Comparison of ENCODE assay signal across 33 mouse cellular contexts in the genomic region with DNA sequence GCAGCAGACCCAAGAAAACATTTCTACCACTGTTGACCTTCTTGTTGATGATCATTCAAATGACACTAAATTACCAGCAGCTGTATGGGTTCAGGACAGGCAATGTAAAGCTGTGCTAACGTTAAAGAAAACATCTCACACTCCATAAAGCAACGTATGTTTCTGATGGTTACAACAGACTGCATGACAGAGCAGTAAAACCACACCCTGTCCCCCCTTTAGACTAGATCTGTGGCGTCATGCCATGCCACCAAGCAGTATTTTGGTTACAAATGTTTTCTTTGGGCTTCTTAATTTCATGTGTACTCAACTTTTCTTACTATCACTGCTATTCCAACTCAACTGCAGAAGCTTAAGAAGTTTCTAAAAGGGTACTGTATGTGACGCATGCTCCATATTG. TPM values are rescaled to one million over a fixed set of nuclear protein-coding genes. Genes with fewer than 3 reads are reported as not detected.
DNase-seq lines count a peak whose midpoint lies in the region; ATAC-seq and TF ChIP-seq lines count a peak whose summit lies in the region.
"Had no signal": no experiment of that assay in that cellular context is flagged by ENCODE, and none has a peak within 500 bp of the region (broad histone marks: within the 10 kb centered on the region; RNA-seq: fewer than 3 reads in every experiment).

No protein-coding gene starts in this region.

- TF ChIP-seq RAD21 in MEL (IDR thresholded peaks at IDR 0.05; ENCODE audit: low read depth, low read length) = no peak

- H3K4me2 ChIP-seq in liver, embryonic 14.5 days (ENCODE audit: low read depth) = 0 out of 2 replicates have a peak overlapping the region, but pooled peaks have one; percentile 3
- H3K4me2 ChIP-seq in forebrain, embryonic 14.5 days (ENCODE audit: low read length) = no peak overlapping the region
- H3K4me2 ChIP-seq: embryonic facial prominence, embryonic 15.5 days; forebrain, embryonic 13.5 days; heart, embryonic 13.5 days; intestine, embryonic 15.5 days; limb, embryonic 15.5 days; midbrain, embryonic 11.5 days had no signal

- DNase-seq in MEL (ENCODE audit: low read depth, low spot score) = peak; percentile 66
- DNase-seq in liver, embryonic 14.5 days (ENCODE audit: low read depth in 3 of 3, low spot score in 3 of 3) = no peak
- DNase-seq in adipocyte (ENCODE audit: low spot score) = no peak
- DNase-seq in forebrain, embryonic 14.5 days (ENCODE audit: low spot score) = no peak
- DNase-seq in heart, adult 2 months = no peak
- DNase-seq in layer of hippocampus, adult 2 months (ENCODE audit: low spot score in 2 of 2) = no peak
- DNase-seq: adrenal gland, postnatal 10 days; B cell, adult 2 months; cerebellum, adult 11 months; cerebellum, adult 9-11 months; gastrocnemius, postnatal 14 days; heart, adult 11 months; heart, postnatal 10 days; kidney, adult 2 months; kidney, postnatal 36 days; layer of hippocampus, postnatal 36 days; lung, postnatal 4 days; right cerebral cortex, adult 18-20 months; thymus, adult 2 months; thymus, postnatal 36 days had no signal

- no peaks in the 10 kb centered on the region for H3K27me3 ChIP-seq in MEL (ENCODE audit: control insufficient read depth in 1 of 2, insufficient read depth in 2 of 2, low read length in 2 of 2)
- no peaks in the 10 kb centered on the region for H3K27me3 ChIP-seq in liver, embryonic 14.5 days (ENCODE audit: control insufficient read depth, insufficient read depth, low read length)
- H3K27me3 ChIP-seq in megakaryocyte, embryonic 14.5 days (replicated peaks) = no peaks in the 10 kb centered on the region
- no peaks in the 10 kb centered on the region for H3K27me3 ChIP-seq in forebrain, embryonic 14.5 days (replicated peaks; ENCODE audit: control insufficient read depth, insufficient read depth, low read length)
- H3K27me3 ChIP-seq in heart, adult 2 months (ENCODE audit: control insufficient read depth, insufficient read depth, low read length) = no peaks in the 10 kb centered on the region
- H3K27me3 ChIP-seq: embryonic facial prominence, embryonic 15.5 days; forebrain, embryonic 13.5 days; heart, embryonic 13.5 days; intestine, embryonic 15.5 days; limb, embryonic 15.5 days had no signal

- H3K36me3 ChIP-seq in MEL (ENCODE audit: control insufficient read depth in 1 of 2, insufficient read depth in 2 of 2, low read length in 2 of 2) = peaks cover 4 to 20% of the 10 kb centered on the region in 2 experiments; a peak in 3 of 4 replicates
- no peaks in the 10 kb centered on the region; the same call in 1 of the 2 replicates for H3K36me3 ChIP-seq in liver, embryonic 14.5 days (replicated peaks; ENCODE audit: control insufficient read depth, insufficient read depth, low read depth)
- peaks cover 23% of the 10 kb centered on the region for H3K36me3 ChIP-seq in megakaryocyte, embryonic 14.5 days (replicated peaks; ENCODE audit: low read length)
- 0 out of 2 replicates have a peak, but pooled peaks cover 3% of the 10 kb centered on the region for H3K36me3 ChIP-seq in forebrain, embryonic 14.5 days (ENCODE audit: control insufficient read depth, insufficient read depth, low read length)
- no peaks in the 10 kb centered on the region for H3K36me3 ChIP-seq in heart, adult 2 months (ENCODE audit: control insufficient read depth, insufficient read depth, low read length)

- H3K79me2 ChIP-seq in MEL (ENCODE audit: control insufficient read depth, insufficient read depth, low read length, poor library complexity) = peaks cover 2% of the 10 kb centered on the region; the same call in 1 of the 2 replicates
- H3K79me2 ChIP-seq in heart, adult 2 months (replicated peaks; ENCODE audit: control insufficient read depth, insufficient read depth, low read length) = peaks cover 2% of the 10 kb centered on the region; the same call in 1 of the 2 replicates

- no peak overlapping the region for H3K4me3 ChIP-seq in MEL (ENCODE audit: control insufficient read depth in 1 of 2, insufficient read depth in 1 of 2, low read depth in 2 of 2, low read length in 2 of 2)
- H3K4me3 ChIP-seq in liver, embryonic 14.5 days (ENCODE audit: insufficient read depth in 1 of 2, low read depth in 2 of 2, low read length in 2 of 2) = no peak overlapping the region
- H3K4me3 ChIP-seq in megakaryocyte, embryonic 14.5 days (replicated peaks) = peak overlapping the region; percentile 40
- H3K4me3 ChIP-seq in forebrain, embryonic 14.5 days (ENCODE audit: low read depth, low read length) = no peak overlapping the region
- no peak overlapping the region for H3K4me3 ChIP-seq in heart, adult 2 months
- H3K4me3 ChIP-seq in layer of hippocampus, adult 2 months = no peak overlapping the region
- H3K4me3 ChIP-seq: embryonic facial prominence, embryonic 10.5 days; embryonic facial prominence, embryonic 15.5 days; forebrain, embryonic 13.5 days; heart, embryonic 13.5 days; intestine, embryonic 15.5 days; limb, embryonic 10.5 days; limb, embryonic 15.5 days had no signal

- H3K9me3 ChIP-seq in MEL (replicated peaks; ENCODE audit: insufficient read depth, low read length) = no peaks in the 10 kb centered on the region
- H3K9me3 ChIP-seq in liver, embryonic 14.5 days (ENCODE audit: control insufficient read depth, low read length) = no peaks in the 10 kb centered on the region
- no peaks in the 10 kb centered on the region for H3K9me3 ChIP-seq in megakaryocyte, embryonic 14.5 days
- no peaks in the 10 kb centered on the region for H3K9me3 ChIP-seq in forebrain, embryonic 14.5 days (replicated peaks; ENCODE audit: control insufficient read depth, low read length)
- H3K9me3 ChIP-seq: embryonic facial prominence, embryonic 10.5 days; embryonic facial prominence, embryonic 15.5 days; forebrain, embryonic 13.5 days; heart, embryonic 13.5 days; intestine, embryonic 15.5 days; limb, embryonic 10.5 days; limb, embryonic 15.5 days had no signal

- no peak for TF ChIP-seq POLR2A in MEL (IDR thresholded peaks at IDR 0.05; ENCODE audit: control insufficient read depth in 1 of 2, insufficient read depth in 1 of 2, low read depth in 1 of 2, low read length in 2 of 2, poor library complexity in 1 of 2)
- TF ChIP-seq POLR2A in heart, adult 2 months (IDR thresholded peaks at IDR 0.05; ENCODE audit: insufficient read depth, low read depth, low read length) = no peak

- peak overlapping the region; percentile 58 for H3K9ac ChIP-seq in MEL (ENCODE audit: control insufficient read depth, low read depth, low read length, poor library complexity, severe bottlenecking)
- no peak overlapping the region for H3K9ac ChIP-seq in liver, embryonic 14.5 days (replicated peaks)
- H3K9ac ChIP-seq in forebrain, embryonic 14.5 days (ENCODE audit: low read length) = no peak overlapping the region
- H3K9ac ChIP-seq in heart, adult 2 months (ENCODE audit: low read depth, low read length) = no peak overlapping the region
- H3K9ac ChIP-seq: embryonic facial prominence, embryonic 15.5 days; forebrain, embryonic 13.5 days; heart, embryonic 13.5 days; intestine, embryonic 15.5 days; limb, embryonic 15.5 days had no signal

- no peak for TF ChIP-seq CTCF in MEL (IDR thresholded peaks at IDR 0.05 in 2 of 3, conservative IDR thresholded peaks at IDR 0.05 in 1 of 3; ENCODE audit: control insufficient read depth in 1 of 3, insufficient read depth in 1 of 3, low read depth in 2 of 3, low read length in 3 of 3, poor library complexity in 1 of 3, severe bottlenecking in 1 of 3)
- no peak for TF ChIP-seq CTCF in liver, embryonic 14.5 days (IDR thresholded peaks at IDR 0.05; ENCODE audit: low read depth)
- TF ChIP-seq CTCF in heart, adult 2 months (IDR thresholded peaks at IDR 0.05) = no peak
- no peak for TF ChIP-seq CTCF in layer of hippocampus, adult 2 months (conservative IDR thresholded peaks at IDR 0.05)

- ATAC-seq in erythroid progenitor cell, adult 5-6 weeks (replicated peaks; ENCODE audit: low FRiP score, poor library complexity, severe bottlenecking) = 0 out of 2 replicates have a peak, but pooled peaks have one; percentile 39
- peak; percentile 61 for ATAC-seq in liver, embryonic 14.5 days (ENCODE audit: insufficient read depth)
- no peak for ATAC-seq in forebrain, embryonic 14.5 days
- ATAC-seq: forebrain, embryonic 13.5 days; hindbrain, postnatal 0 days; intestine, embryonic 15.5 days; lung, postnatal 0 days; midbrain, embryonic 16.5 days had no signal

- TF ChIP-seq EP300 in MEL (IDR thresholded peaks at IDR 0.05; ENCODE audit: low read depth in 1 of 2, low read length in 2 of 2) = peak; percentile 40 to 65; a peak in 3 of 4 replicates
- no peak for TF ChIP-seq EP300 in liver, embryonic 14.5 days (IDR thresholded peaks at IDR 0.05; ENCODE audit: low read depth)
- TF ChIP-seq EP300 in heart, adult 2 months (IDR thresholded peaks at IDR 0.05; ENCODE audit: insufficient read depth, low read depth, low read length) = no peak

- 34% methylated on average over 4 of the region's 4 CpGs for WGBS in liver, embryonic 14.5 days (ENCODE audit: insufficient replicate concordance)
- WGBS in forebrain, embryonic 14.5 days = 87% methylated on average over 4 of the region's 4 CpGs
- 87% methylated on average over 4 of the region's 4 CpGs for WGBS in heart, adult 2 months

- H3K27ac ChIP-seq in MEL (ENCODE audit: control insufficient read depth, low read depth, low read length) = peak overlapping the region; percentile 83
- no peak overlapping the region for H3K27ac ChIP-seq in liver, embryonic 14.5 days
- no peak overlapping the region for H3K27ac ChIP-seq in forebrain, embryonic 14.5 days (ENCODE audit: low read depth, low read length)
- H3K27ac ChIP-seq in heart, adult 2 months = no peak overlapping the region
- H3K27ac ChIP-seq in layer of hippocampus, adult 2 months = no peak overlapping the region
- H3K27ac ChIP-seq: embryonic facial prominence, embryonic 10.5 days; embryonic facial prominence, embryonic 15.5 days; forebrain, embryonic 13.5 days; heart, embryonic 13.5 days; hindbrain, postnatal 0 days; intestine, embryonic 15.5 days; limb, embryonic 10.5 days; limb, embryonic 15.5 days had no signal

- intact Hi-C loops in heart, adult 2 months (cut with DNase I) = no loop called here

- peaks cover 15 to 23% of the 10 kb centered on the region in 2 experiments for H3K4me1 ChIP-seq in MEL (ENCODE audit: control insufficient read depth in 1 of 2, insufficient read depth in 2 of 2, low read length in 2 of 2)
- peaks cover 7 to 16% of the 10 kb centered on the region in 2 experiments for H3K4me1 ChIP-seq in liver, embryonic 14.5 days (replicated peaks; ENCODE audit: control insufficient read depth in 2 of 2, insufficient read depth in 2 of 2, low read length in 1 of 2)
- peaks cover 47% of the 10 kb centered on the region for H3K4me1 ChIP-seq in megakaryocyte, embryonic 14.5 days
- no peaks in the 10 kb centered on the region for H3K4me1 ChIP-seq in forebrain, embryonic 14.5 days (ENCODE audit: control insufficient read depth, insufficient read depth, low read length)
- H3K4me1 ChIP-seq in heart, adult 2 months (ENCODE audit: control insufficient read depth, insufficient read depth, low read length) = peaks cover 1% of the 10 kb centered on the region; the same call in 1 of the 2 replicates
- H3K4me1 ChIP-seq: embryonic facial prominence, embryonic 15.5 days; forebrain, embryonic 13.5 days; intestine, embryonic 15.5 days had no signal

RNA-seq across cellular contexts. Expression of a gene that starts 19.8 kb away (rescaled TPM):
- total RNA-seq in MEL (2012; rRNA removed) = 6.0 and 8.1 TPM in 2 replicates
- polyA plus RNA-seq in MEL (2012; ENCODE audit: insufficient read depth in 1 of 2, insufficient read length in 2 of 2, low read depth in 1 of 2, low replicate concordance in 2 of 2, missing spikeins in 1 of 2) = 10 to 100 TPM; 14.0 to 42.5 TPM
- total RNA-seq in erythroid progenitor cell, adult 5-6 weeks (2015; ENCODE audit: low replicate concordance) = 20.2 and 22.6 TPM in 2 replicates
- total RNA-seq in erythroid progenitor cell, adult 5-6 weeks (2017; ENCODE audit: low replicate concordance) = 11.0 and 14.4 TPM in 2 replicates
- 3.7 and 4.3 TPM in 2 replicates for polyA plus RNA-seq in liver, embryonic 14.5 days (2012; rRNA removed)
- 3.7 and 5.7 TPM in 2 replicates for polyA plus RNA-seq in liver, embryonic 14.5 days (2014; fragmentation: Nextera tagmentation; extraction: Ambion mirVana)
- 3.8 and 5.4 TPM in 2 replicates for polyA plus RNA-seq in megakaryocyte, embryonic 14.5 days (2012; ENCODE audit: insufficient read depth, low replicate concordance)
- polyA plus RNA-seq in forebrain, embryonic 14.5 days (2014; fragmentation: Nextera tagmentation; extraction: Ambion mirVana) = 28.9 and 30.3 TPM in 2 replicates
- 10 to 100 TPM in 1 of 2 experiments, 1 to 10 TPM in 1; 8.5 to 10.3 TPM for total RNA-seq in heart, adult 2 months (2021)
- polyA plus RNA-seq in heart, adult 2 months (2012; rRNA removed) = 5.8 and 7.8 TPM in 2 replicates
- total RNA-seq in layer of hippocampus, adult 2 months (2021) = 10 to 100 TPM; 40.9 to 41.7 TPM
